Mouse (Mus musculus): ENCODE results near the gene Rab44.

DNA sequence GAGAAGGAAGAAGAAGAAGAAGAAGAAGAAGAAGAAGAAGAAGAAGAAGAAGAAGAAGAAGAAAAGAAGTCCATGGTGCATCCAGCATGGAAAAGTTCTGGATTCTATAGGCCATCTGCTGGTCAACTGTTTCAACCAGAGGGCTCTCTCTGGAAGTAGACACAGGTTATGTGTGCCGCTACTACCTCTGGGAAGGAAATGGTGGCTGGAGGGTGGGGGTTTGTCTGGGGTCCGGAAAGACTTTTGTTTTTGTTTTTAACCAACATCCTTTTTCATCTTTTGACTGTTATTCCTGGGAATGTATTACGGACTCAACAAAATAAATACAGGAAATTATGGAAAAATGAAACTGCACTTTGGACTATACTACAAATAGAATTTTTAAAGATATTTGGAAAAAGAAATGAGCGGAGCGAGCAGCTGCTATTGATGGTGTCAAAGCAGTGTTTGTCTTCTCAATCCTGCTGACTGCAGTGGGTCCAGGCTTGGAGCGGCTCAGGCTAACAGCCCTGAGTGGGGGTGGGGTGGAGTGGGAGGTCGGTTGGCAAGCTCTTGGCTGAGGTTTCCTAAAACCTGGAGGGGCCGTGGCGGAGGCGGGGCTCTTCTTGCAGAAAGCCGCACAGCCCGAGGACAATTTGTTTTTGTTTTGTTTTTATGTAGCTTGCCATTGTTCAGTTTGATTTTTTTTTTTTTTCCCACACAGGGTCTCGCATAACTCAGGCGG lies 36.0 kb upstream of the Rab44 start:
- TF ChIP-seq POLR2A (IDR thresholded peaks at IDR 0.05; ENCODE audit: control insufficient read depth, low read depth, low read length) (peak; percentile 27; the same call in 1 of the 2 replicates), CTCF (IDR thresholded peaks at IDR 0.05; ENCODE audit: control insufficient read depth, insufficient read depth, insufficient replicate concordance, low read depth, low read length) (no peak)
